Mouse (Mus musculus) left cerebral cortex, adult 11 months (tissue): Measurements from ENCODE around the gene Itpk1.
A peak's percentile ranks its signal among the peaks of the same experiment; 100 is the strongest.

Experiments
- DNase-seq: peaks from one replicate; pipeline ENCODE4 v3.0.0; 2022; ENCODE audit warnings: low spot score

Itpk1 gene

DNA sequence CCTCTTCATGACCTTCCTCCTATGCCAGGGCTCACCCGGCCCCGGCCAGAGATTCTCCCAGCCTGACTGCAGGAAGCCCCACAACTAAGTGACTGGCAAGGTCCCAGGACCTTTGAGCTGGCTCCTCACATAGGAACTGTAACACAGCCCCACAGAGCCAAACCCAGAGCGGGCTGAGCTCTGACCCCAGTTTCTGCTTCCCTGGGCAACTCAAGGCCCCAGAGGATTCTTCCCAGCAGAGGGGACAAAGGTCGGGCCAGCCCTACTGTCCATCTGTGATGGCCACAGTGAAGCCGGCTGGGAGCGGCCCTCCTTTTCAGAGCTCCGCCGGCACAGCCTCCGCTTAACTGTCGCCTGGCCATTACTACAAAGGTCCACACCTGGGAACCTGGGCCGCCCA, 13.6 kb downstream of the Itpk1 start:
- no peak for DNase-seq

DNA sequence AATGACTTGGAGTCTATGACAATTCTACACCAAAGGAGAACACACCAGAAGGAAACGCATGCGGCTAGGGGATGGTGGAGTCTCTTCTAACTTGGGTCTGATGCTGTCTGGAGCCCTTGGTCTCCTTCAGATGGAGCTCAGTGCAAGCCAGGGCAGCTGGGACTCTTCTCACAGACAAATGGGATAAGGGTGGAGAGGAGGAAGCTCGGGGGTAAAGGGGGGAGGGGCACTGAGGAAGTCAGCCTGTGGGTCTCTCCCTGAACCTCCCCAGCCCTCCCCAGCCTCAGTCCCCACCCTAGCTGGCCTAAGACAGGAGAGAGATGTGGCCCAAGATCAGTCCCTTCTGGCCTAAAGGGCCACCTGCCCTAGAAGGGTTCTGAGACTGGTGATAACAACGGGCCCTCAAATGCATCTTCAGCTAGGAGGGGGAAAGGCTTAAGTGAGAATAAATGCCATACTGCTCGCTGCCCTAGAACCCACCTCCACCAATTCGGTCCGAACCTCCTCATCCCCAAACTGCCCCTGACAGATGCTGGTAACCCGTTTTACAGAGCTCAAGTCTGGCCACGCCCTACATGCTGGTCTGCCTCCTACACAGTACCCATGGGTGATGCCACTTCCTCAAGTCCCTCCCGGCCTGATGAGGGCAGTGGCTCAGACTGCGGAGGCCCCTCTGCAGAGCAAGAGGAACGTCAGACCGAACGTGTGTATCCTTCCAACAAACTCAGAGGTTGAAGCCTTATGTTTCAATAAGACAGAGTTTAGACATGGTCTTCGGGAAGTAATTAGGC, 14.8 kb downstream of the Itpk1 start:
- DNase-seq = no peak

DNA sequence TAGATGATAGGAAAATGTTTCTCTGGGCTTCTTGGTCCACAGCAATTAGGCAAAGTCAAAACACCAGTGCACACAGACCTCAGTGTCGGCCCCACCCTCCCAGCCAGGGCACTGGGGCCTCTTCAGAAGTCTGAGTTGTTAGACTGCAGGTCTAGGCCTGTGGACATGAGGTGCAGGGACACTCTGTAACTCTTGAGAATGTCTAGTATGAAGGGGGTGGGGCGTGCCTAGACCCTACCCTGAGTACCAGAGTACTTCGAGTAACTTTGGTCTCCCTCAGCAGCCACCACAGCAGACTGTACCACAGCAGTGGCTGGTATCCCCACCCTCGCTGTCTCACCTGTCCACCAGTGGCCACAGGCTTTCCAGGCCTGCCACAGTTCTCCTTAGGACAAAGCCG, 18.4 kb downstream of the Itpk1 start:
- DNase-seq = no peak

DNA sequence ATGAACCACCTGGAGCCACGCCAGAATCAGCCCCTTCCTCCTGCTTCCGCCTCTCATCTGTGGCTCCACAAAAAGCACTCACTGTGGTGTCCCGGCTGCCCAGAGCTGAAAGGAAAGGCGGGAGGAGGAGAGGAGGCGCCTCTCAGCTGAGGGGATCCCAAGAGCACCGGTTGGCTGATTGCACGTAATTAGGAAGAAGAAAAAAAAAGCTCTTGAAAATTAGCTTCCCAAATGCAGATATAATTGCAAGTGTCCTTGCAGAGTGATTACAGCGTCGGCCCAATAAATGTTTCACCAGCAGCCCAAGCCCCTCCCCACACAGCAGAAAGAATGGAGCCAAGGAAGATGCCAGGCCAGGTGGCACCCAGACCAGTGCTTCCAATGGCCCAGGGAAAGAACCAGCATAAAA, 19.2 kb downstream of the Itpk1 start:
- no peak for DNase-seq

DNA sequence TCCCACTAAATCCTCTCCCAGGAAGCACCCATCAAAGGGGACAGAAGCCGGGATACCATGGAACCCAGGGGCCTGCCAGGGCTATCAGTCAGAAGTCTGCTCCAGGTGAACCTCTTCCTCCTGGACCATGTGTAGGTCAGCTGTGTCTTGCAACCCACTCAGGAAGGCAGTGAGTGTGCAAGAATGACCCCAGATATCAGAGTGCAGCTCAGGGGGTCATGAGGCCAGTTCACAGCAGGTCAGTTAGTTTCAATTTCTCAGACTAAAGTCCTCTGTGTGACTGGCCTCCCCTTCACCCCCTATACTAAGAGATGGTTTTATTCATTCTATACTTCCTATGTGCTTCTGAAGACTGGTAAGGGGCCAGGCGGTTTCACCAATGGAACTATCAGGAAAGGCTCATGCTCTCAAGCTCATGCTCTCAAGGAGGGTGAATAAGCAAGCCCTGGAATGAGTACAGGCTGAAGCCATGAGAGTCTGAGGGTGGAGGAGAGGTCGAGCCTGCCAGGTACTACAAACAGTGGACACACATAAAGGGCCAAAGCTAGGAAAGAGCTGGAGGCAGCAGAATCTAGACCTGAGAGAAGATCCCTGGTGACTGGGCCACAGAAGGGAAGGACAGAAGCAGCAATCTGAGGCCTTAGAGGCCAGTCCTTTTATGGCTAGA, 19.9 kb downstream of the Itpk1 start:
- DNase-seq = no peak

DNA sequence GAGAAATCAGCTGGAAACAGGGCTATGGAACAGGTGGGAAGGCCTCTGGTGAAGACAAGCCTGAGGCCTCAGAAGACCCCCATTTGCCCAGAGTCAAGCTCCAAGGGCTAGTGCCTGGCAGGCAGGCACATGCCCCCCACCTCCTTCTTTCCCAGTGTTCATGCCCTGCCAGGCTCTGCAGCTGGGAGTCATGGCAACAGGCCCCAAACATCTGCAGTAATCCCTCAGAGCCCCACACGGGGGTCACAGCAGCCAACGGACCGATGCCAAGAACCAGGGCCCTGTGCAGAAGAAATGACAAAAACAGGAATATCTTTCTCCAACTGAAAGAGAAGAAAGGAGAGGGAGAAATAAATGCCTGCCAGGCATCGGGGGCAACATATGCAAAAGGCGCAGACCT, 20.8 kb downstream of the Itpk1 start:
- no peak for DNase-seq

DNA sequence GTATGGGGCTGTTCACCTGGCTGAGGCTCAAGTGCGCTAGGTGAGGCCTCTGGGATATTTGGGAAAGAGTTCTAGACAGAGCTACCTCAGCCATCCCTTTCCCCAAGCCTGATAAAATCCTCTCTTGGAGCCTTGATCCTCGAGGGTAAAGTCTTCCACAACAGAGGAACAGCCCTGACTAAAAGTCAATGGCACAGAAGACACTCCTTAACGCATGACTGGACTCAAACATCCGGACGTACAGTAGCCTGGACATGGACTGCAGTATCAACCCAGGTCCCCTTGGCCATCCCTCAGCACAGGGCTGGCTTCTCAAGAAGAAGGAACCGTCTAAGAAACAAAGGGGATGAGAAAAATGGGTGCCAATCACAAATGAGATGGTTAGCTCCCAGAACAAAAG, 21.3 kb downstream of the Itpk1 start:
- DNase-seq = no peak

DNA sequence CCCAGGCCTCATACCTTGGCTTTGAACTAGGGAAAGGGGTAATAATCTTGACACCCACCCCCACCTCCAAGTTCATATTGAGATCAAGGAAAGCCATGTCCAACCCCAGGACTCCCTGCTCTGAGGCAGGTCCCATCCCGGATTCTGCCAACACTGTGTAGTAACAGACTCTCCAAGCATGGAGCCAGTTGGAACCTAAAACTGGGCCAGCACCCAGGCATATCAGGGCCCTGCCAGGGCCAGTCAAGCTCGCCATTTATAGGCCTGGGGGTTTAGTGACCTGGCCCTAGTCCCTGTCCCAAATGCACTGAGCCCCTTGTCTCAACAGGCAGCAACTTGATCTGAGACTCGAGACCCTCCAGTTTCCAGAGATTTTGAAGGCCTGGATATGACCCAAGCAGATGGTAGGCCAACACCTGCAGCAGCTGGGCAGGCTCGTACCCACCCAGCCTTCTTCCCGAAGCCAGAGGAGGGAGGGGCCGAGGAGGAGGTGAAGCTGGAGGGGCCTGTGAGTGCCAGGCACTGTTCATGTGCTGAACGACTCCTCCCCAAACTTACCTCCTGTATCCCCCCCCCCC, 21.9 kb downstream of the Itpk1 start:
- no peak for DNase-seq

DNA sequence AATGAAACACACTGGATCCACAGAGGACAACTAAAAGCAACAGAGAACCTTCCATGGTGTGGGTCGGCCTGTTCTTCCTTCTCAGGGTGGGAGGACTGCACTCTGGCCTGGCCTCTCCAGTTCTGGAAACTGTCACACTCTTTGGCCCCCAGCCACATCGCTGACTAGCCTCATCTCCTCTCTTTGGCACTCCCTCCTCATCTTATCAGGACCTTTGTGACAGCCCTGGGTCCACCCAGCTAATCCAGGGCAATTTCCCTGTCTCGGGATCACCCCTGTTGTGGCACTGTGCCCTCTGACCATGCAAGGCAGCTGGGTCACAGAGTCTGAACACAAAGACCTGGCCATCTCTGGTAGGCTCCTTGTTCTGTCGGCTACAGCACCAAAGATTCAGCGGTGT, 22.6 kb downstream of the Itpk1 start:
- no peak for DNase-seq

DNA sequence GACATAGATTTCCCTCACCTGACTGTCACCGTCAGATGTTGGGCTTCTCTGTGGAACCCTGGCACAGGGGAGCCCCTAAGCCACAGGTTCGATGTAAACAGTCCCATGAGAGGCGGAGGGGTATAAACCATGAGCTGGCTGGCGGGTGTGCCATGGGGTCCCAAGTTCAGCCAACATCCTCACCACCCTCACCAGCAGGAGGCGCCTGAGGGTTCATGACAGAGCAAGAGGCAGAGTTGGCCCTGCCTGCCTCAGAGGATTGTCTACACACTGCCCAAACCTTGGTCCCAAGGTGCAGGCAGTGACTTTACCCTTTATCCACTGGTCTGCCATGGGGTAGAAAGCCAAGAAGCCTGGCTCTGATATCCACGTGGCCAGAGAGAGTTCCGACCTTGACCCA, 23.1 kb downstream of the Itpk1 start:
- DNase-seq = no peak

DNA sequence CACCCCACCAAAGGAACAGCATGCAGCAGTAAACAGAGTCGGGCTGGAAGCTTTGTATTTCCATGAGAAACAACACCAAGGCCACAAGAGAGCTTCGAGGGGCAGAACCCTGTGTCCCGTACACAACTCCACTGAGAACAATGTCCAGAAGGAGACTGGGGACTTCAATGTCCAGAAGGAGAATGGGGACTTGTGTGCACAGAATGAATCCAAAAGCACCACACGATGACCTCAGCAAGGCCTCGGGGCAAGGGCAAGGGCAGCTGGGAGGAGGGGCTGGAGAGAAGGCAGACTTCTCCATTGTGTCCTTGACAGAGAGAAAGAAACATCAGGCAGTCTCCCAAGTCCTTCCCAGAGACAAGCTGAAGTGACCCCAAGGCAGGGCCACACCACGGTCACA, 25.9 kb downstream of the Itpk1 start:
- peak; percentile 61 for DNase-seq

DNA sequence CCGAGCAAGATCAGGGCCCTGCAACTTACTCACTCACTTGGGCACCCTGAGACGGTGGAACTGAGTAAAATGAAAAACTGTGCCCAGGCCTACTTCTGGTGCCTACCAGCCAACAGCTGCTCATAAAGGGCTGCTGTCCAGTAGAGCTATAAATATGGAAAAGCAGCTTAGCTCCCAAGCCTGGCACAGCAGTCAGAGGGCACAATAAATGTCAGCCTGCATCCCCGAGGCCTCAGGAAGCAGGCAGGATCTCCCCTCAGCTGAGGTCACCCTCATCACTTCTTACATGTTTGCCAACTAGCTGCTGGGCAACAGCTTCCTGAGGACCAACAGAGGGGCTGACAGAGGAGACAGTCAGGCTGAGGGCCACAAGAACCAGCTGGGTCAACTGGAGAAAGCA, 27.6 kb downstream of the Itpk1 start:
- DNase-seq = no peak

DNA sequence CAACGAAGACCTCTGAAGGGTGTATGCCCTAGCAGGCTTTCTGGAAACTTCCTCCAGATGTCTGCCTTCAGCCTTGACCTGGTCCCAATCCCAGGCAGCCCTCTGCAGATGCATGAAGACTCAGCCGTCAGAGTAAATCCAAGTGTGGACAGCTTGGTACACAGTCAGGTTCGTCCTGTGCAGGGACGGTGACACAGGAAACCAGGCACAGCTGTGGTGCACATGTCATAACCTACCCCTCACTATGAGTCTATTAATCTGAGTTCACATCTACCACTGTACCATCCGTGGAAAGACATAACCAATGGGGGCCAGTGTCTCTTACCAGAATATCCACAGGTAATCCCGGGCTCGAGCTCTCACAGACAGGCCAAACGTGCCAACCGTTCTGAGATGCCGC, 30.2 kb downstream of the Itpk1 start:
- no peak for DNase-seq

DNA sequence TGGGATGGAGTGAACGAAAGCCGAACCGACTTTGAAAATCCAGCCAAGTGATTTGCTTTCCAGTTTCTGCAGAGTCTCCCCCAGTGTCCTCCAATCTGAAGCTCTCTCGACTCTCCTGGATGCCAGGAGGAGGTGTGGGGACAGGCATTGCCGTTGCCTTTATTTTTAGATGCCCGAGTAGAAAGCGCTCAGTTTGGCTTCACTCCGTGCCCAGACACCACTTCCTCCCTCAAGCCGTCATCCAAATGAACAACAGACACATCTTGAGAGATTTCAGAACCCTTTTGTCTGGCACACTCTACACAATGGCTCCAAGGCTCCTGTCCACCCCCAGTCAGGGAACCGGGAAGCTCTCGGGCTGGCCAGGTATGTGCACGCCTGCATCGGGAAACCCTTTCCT, 30.6 kb downstream of the Itpk1 start:
- no peak for DNase-seq

DNA sequence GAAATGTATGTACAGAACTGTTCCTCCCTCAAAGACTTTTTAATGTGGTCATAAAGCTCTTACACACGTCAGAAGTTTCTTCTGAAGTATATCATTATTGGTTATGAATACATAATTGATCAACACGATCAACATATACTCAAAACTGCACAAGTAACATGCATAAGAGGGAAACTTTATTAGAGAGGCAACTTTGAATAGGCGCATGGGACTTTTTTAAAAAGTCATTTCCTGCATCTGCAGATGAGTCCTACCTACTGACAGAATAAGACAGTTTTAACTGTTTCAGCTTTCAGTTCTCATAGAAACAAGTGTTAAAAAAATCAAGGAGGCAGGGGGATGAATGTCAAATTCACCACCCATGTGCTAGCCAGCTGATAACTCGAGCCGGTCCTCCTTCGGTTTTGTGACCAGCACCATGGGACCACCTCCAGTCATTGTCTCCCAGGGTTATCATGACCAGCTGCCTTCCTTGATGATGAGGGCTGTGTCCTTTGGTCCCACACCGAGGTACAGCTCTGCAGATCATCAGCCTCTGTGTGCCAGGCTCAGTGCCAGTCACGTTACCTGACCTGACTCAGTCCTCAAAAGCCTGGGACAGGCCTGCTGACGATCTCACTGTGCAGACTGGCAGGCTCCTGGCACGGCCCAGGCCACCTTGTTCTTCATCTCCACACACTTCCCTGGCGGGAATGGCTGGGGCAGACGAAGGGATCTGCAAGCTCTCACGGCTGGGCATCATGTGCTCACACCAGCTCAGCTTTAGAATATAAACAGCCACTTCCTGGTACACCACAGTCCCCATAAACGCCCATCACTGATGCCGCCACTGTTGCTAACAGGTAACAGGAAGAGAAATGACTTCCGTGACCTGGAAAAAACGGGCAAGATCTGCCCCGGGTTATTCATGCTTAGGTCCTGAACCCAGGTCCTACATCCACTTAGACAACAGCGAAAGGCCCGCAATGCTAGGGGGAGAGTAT, 31.6 kb downstream of the Itpk1 start:
- no peak for DNase-seq

DNA sequence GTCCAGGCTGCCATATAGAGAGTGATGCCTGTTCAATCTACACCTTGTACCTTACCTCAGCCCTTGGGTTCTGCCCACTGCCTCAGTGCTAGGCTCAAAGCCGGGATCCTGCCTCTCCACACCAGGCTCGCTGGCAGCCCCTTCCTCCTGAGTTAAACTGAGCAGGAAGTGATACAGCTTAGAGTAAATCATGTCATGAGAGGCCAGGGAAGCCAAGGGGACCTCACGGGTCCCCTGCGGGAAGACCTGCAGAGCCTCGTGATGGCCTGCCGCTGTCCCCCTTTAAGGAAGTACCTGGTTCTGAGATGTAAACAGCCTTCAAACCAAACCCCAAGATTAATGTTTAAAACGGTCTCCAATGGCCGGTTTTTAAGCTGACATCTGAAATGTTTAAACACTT, 32.6 kb downstream of the Itpk1 start:
- no peak for DNase-seq

DNA sequence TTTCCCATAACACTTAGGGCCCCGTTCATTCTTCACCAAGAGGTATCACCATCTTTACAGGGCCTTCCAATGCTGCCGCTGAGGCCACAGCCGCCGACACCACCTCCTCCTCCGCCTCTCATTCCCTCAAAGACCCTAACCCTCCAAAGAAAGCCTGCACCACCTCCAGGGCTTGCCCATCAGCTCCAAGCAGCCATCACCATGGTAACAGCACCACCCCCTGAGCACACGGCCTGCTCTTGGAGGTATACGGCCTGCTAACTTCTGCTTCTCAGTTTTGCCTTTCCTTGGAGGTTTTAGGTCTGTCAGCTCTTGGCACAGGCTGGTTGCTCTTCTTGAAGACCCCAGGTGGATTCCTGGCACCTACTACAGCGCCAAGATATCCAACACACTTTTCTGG, 33.9 kb downstream of the Itpk1 start:
- DNase-seq = no peak

DNA sequence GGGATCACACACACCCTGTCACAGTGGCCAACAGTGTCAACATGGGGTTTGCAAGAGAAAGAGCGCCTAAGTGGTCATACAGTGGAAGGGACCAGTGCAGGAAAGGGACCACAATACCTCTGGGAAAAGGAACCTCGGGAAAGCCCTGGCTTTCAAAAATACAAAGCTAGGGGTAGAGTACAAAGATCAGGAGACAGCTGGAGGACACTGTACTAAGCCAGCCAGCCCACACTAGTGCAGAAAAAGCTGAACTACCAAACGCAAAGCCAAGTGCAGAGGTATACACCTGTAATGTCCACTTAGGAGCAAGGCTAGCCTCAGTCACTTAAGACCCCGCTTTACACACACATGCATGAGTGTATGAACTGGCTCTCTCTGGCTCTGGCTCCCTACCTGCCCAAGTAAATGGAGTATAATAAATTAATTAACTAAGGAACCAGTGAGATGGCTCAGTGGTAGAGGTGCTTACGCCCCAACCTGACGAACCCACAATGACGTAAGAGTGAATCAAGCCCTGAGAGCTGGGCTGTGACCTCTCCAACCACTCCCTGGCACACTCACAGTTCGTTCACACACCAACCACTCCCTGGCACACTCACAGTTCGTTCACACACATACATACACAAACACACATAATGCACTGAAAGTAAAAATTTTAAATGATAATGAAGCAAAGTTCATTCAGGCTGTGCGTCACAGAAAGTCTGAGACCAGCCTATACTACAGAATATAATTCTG, 39.1 kb downstream of the Itpk1 start:
- no peak for DNase-seq

DNA sequence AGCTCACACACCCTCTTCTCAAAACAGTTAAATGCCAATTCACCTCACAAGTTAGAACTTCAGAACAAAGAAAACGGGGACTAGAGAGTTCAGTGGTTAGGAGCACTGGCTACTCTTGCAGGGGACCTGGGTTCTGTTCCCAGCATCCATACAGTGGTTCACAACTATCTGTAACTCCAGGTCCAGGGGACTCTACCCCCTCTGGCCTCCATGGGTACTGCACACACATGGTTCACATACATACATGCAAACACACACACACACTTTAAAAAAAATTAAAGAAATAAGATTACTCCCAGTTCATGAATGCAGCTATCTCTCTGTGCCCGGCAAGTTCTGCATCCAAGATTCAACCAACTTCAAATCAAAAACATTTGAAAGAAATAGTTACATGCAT, 40.7 kb downstream of the Itpk1 start:
- no peak for DNase-seq

DNA sequence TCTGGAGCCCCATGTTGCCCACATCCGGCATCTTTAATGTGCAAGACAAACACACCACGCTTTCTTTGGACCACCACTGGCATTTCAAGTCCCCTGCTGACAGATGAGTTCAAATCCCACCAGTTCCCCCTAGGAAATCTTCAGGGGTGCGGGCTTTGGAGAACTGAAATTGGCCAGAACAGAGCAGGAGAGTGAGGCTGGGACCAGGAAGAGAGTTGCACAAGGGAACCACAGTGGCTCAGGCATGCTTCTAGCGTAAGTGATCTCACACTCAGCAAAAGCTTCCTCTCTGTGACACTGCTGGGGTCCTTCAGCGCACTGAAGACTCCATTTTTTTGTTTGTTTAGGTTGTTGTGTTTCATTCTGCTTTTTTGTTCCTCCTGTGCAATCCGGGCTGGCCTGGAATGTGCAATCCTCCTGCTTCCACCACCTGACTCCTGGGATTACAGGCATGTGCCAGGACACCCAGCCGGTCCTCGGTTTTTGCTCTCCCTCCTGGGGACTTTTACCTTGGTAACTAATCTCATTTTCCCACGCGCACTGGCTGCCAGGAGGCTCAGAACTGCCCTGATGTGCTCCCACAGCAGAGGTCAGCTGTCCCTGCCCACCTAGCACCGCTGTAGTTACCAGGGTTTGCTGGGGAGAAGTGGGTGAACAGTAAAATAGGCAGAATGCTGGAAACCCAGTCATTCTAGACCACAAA, 41.2 kb downstream of the Itpk1 start:
- DNase-seq = no peak

DNA sequence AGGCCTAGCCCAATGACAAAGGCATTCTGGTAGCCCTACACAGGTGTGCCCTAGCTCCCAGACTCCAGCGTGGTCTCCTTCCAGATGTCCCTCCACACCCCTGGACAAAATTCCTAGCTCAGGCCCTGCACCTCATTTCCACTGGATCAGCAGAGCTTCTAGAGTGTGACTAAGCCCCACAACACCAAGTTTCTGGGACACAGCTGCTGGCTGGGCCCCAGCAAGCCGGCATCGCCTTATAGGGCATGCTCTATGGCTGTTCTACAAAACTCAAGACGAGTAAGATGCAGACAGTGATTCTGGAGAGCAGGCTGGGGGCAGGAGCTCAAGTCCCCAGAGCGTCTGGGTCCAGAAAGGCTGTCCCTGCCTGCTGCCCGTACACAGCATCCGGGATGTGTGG, 43.0 kb downstream of the Itpk1 start:
- no peak for DNase-seq
